Mouse (Mus musculus) right cerebral cortex, adult 2 months (tissue): ENCODE measurements around the gene Tmsb15l.
A peak's percentile ranks its signal among the peaks of the same experiment; 100 is the strongest.
"Not testable (repeated sequence)": the region's sequence is repeated elsewhere in the genome, so short reads cannot be mapped to it uniquely, and the experiment has no call there.

Experiments used
- DNase-seq, 2 experiments: peaks; one replicate each; pipeline ENCODE4 v3.0.0; 2021 to 2022; ENCODE audit warnings: low spot score in 2 of 2

Tmsb15l gene

GRCm38 (mm10) chrX:136976424-136977084, at the start of gene Tmsb15l, which contains the start of gene Tmsb15b1:
Tmsb15l (minus strand) TSS chrX:136976869.
Tmsb15b1 (minus strand) TSS chrX:136976874.
- peak; percentile 21 to 78 for DNase-seq

GRCm38 (mm10) chrX:137019310-137019709, 42.6 kb upstream of the Tmsb15l start:
- DNase-seq = peak; percentile 68 to 71

GRCm38 (mm10) chrX:137017668-137018067, 41.0 kb upstream of the Tmsb15l start:
- DNase-seq = no peak

DNA sequence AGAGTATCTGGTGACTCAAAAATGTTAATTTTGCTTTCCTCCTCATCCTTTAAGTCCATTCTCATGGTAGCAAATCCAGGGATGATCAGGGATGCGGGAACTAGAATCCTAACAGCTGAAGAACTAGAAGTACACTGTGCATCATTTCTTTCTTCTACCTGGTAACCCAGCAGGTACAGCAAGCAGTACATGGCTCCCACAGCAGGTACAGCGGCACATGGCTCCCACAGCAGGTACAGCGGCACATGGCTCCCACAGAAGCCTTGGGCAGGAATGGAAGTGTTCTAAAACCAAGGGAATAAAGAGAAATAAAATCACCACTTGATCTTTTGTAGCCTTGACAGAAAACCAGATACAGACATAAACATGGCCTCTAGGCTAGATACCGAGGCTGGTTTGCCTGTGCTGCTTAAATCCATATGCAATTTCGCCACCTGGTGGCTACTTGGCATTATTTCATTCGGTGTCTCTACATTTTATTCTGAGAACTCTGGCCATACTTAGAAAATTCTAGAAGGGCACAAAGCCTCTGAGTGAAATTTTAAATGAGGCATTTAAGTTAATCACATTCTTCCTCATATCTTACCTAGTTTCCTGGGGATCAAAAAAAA, 38.5 kb upstream of the Tmsb15l start:
- DNase-seq = peak; percentile 55 to 63

- no peak for DNase-seq
Observed at GRCm38 (mm10) chrX:136996256-136996655, 19.6 kb upstream of the Tmsb15l start.

DNA sequence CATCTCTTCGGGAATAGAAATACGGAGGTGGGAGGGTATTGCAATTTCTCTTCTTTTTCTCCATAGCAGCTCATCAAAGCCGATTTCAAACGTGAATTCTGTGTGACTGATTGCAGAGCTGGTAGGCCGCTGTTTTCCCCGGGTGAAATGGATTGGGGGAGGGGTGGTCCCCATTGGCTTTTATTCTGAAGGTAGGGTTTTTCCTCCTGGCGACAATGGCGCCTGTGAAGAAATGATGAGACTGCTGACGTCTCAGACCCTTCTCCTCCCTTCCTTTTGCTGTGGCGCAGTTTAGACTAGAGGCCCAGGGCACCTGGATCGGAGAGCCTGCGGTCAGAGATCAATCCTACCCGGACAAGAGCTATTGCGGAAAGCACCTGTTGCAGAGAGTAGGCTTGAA, 17.0 kb upstream of the Tmsb15l start:
- peak in 1 of 2 experiments; percentile 23 for DNase-seq

DNA sequence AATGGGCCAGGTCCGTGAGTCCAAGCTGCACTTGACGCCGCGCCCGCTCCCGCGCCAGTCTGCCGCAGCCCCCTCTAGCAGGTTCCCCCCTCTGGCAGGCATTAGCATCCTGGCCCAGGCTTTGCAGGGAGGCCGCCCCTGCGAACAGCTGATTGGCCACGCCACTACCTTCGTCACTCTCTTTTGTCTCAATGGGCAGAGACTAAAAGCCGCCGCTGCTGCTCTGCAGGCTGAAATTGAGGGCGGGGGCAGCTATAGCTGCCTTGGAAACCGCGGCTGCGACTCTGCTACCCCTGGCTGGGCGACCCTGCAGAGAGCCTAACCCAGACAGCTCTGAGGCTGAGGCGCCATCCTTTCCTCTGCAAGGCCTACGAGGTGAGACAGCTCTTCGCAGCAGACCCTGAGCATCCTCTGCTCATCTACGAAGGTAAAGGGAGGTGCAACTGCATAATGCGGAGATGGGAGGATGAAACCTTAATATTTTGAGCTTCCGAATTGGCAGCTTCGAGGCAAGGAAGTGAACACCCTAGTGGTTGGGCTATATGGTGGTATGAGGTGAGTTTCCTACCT, 16.4 kb upstream of the Tmsb15l start, which contains the start of gene Zcchc18:
Gene Zcchc18, plus strand, starts transcription at position 178 of the 570 bp plus-strand sequence.
- peak; percentile 80 to 82 for DNase-seq

GRCm38 (mm10) chrX:136992191-136992965, 15.7 kb upstream of the Tmsb15l start:
- peak in 1 of 2 experiments; percentile 15 for DNase-seq

DNA sequence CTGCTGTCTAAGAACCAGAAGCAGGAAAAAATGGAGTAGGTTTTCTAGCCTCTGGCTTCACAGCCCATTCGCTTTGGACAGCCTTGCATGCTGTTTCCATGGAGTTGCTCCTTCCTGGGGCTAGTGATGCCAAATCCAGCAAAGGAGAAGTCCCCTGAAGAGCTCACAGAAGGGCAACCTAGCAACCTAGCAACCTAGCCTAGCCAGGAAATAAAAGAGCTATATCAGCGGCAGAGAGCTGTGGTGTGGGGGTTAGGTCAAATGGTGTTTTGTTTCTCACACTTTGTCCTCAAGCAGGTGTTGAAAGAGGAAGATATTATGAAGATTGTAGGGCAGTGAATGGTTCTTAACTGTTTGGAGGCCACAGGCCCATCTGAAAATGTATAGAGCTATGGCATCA, 14.6 kb upstream of the Tmsb15l start:
- no peak for DNase-seq

DNA sequence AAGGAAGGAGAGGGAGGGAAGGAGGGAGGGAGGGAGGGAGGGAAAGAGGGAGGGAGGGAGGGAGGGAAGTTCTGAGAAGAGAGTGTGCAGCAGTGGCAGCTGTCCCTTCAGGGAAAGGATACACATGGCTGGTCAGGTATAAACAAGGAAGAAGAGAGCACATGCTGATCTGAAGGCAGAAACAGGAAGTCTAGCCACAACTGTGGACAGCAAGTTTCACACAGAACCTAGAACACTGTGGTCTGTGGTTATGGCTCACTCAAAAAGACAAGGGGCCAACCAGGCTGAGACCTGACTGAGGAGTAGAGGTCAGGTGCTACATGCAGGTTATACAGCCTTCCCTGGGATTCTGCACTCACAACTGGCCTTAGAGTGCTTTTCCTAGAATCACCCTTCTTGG, 9.4 kb upstream of the Tmsb15l start:
- DNase-seq = no peak

DNA sequence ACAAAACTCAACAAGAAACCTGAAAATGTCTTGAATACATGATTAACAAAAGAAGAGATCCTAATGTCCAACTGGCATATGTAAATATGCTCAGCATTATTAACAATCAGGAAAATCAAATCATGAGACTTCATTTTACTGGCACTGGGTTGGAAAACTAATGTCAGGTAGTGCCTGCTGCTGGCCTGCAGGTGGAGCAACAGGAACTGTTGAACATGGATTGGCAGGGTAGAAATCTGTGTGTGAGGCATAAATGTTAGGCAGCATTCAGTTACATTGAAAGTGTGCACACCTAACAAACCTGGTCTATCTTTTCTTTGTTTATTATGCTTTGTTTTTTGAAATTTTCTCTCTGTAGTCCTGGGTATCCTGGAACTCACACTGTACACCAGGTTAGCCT, 1.9 kb upstream of the Tmsb15l start:
- DNase-seq = no peak

DNA sequence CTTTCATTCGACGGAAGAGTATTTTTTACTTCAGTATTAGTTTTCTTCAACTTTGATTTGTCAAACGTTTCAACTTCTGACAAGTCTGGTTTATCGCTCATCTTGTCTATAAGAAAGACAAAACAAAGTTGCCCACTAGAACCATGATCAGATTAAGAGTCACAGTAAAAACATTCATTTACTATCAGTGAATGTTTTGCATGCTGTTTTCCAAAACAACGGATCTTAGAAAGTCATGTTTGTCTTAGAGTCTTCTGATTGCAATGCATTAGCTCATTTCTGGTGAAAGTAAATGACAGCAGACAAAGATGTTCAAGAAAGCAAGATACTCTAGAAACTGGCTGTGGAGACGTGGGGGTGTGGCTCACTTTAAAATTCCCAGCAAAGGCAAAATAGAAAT, 1.3 kb downstream of the Tmsb15l start, which contains the start of gene Tmsb15b2:
Gene Tmsb15b2, minus strand, starts transcription at position 101 of the 400 bp plus-strand sequence.
- not testable (repeated sequence) for DNase-seq

DNA sequence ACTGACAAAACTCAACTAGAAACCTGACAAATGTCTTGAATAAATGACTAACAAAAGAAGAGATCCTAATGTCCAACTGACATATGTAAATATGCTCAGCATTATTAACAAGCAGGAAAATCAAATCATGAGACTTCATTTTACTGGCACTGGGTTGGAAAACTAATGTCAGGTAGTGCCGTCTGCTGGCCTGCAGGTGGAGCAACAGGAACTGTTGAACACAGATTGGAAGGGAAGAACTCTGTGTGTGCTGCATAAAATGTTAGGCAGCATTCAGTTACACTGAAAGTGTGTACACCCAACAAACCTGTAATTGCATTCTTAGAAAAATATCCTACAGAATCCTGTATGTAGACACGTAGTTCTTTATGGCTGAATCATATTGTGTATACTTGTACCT, 17.0 kb downstream of the Tmsb15l start:
- peak in 1 of 2 experiments; percentile 19 for DNase-seq

GRCm38 (mm10) chrX:136958300-136958699, 18.4 kb downstream of the Tmsb15l start:
- not testable (repeated sequence) for DNase-seq

- peak; percentile 81 to 84 for DNase-seq
Observed at GRCm38 (mm10) chrX:136957583-136958279, 18.9 kb downstream of the Tmsb15l start.

- DNase-seq = no peak
Observed at GRCm38 (mm10) chrX:136937985-136938384, 38.7 kb downstream of the Tmsb15l start.

GRCm38 (mm10) chrX:136927031-136927430, 49.6 kb downstream of the Tmsb15l start, which contains the start of gene H2bfm:
H2bfm (plus strand) TSS chrX:136927325.
- DNase-seq = no peak

GRCm38 (mm10) chrX:136925863-136926262, 50.8 kb downstream of the Tmsb15l start:
- DNase-seq = no peak
